Mouse (Mus musculus) neutrophil, adult 83 days (primary cell): ENCODE data around the gene Fbxw8. TPM values are rescaled to one million over a fixed set of nuclear protein-coding genes. Genes with fewer than 3 reads are reported as not detected.

Experiments
- total RNA-seq, 2 experiments: library from RNA; stranded (reverse); gene quantifications; one replicate each; pipeline ENCODE4 v1.2.4; 2023

Fbxw8 gene
- total RNA-seq = 10 to 100 TPM; 17.2 to 17.7 TPM

DNA sequence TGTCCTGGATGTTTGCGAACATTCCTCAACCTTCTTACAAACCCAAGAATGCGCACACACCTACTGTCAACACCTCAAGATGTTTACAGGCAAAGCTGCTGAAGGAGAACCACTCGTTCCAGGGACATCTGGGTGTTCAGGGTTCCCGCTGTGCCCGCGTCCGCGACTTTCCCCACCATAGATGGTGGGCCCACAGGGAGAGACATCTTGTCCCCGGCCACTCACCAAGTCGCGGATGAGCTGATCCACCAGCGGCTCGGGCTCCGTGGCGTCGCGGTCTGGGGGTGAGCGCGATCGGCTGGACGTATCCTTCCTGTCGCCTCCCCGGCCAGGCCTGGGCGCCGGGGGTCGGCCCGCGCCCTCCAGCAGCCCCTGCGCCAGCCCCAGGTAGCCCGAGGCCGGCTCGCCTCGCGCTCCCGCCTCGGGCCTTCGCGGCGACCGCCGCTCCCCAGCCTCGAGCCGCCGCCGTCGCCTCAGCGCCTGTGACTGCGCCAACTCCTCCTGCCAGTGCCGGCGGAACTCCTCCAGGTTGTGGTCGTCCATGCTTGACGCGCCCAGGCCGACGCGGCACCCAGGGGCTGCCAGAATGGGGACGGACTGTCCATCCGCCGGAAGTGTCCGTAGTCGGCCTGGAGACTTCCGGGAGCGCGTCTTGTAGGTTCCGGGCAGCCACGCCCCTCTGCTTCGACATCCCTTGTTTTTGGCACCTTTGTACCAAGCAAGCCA lies at the start of gene Fbxw8:
Gene Fbxw8 (minus strand): TSS at position 626 of the 726 bp plus-strand sequence.

DNA sequence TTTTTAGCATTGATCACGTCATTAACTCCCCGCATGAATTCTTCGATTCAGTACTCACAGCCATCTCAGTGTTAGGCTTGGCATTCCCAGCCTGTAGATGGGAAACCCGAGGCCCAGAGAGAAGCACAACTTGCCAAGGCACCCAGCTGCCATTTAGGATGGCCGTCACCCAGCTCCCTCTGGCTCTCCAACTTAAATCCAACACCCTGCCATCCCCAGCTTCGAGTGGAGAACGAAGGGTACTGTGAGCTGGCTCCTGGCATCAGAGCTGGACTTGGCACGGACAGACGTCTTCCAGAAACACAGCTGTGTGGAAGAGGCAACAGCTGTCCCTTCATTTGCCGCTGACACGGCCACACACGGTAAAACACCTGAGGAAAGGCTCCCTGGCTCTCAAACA lies 9.3 kb upstream of the Fbxw8 start, which contains the start of gene Hrk:
Gene Hrk (plus strand): TSS at position 68 of the 400 bp plus-strand sequence.

DNA sequence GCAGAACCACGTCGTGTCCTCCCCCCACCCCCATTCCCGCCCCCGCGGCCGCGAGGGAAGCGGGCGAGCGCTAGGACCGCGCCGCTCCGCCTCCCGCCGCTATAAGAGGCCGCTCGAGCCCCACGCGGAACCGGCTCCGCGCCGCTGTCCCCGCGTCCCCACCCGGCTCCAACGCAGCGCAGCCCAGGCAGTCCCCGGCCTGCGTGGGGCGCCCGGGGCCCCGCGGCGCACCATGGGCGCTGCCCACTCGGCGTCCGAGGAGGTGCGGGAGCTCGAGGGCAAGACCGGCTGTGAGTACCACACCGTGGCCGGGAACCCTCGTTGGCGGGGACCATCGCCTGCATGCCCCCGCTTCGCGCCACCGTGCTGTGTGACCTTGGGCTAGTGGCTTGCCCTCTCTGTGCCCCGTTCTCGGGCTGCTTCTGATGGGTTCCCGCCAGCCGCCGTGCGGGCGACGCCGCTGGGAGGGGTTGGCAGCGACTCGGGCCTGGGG lies 127.5 kb downstream of the Fbxw8 start, which contains the start of gene Tesc:
Gene Tesc (plus strand): TSS at position 46 of the 493 bp plus-strand sequence.

Other genes with a start within 250 kb of the Fbxw8 start
- 1 to 10 TPM; 3.7 to 5.3 TPM for gene Fbxo21, start 178.7 kb downstream of the Fbxw8 start, total RNA-seq
- 10 to 100 TPM in 1 of 2 experiments, 1 to 10 TPM in 1; 8.7 to 16.3 TPM for gene Tesc, start 127.7 kb downstream of the Fbxw8 start, total RNA-seq
- gene Hrk, start 9.2 kb upstream of the Fbxw8 start, total RNA-seq = not detected
- gene Rnft2, start 89.7 kb upstream of the Fbxw8 start, total RNA-seq = under 1 TPM in 1 of 2 experiments, not detected in 1; 0.22 TPM
- gene 2410131K14Rik, start 89.8 kb upstream of the Fbxw8 start, total RNA-seq = 1 to 10 TPM; 5.6 to 5.7 TPM